Mouse (Mus musculus) 3T3-L1 (cell line): ENCODE measurements around the gene Rnf167.

Source experiments
- DNase-seq: peaks from one replicate; pipeline ENCODE4 v3.0.0-alpha.2; 2015; ENCODE audit warnings: low read depth, low spot score

Rnf167 gene

DNA sequence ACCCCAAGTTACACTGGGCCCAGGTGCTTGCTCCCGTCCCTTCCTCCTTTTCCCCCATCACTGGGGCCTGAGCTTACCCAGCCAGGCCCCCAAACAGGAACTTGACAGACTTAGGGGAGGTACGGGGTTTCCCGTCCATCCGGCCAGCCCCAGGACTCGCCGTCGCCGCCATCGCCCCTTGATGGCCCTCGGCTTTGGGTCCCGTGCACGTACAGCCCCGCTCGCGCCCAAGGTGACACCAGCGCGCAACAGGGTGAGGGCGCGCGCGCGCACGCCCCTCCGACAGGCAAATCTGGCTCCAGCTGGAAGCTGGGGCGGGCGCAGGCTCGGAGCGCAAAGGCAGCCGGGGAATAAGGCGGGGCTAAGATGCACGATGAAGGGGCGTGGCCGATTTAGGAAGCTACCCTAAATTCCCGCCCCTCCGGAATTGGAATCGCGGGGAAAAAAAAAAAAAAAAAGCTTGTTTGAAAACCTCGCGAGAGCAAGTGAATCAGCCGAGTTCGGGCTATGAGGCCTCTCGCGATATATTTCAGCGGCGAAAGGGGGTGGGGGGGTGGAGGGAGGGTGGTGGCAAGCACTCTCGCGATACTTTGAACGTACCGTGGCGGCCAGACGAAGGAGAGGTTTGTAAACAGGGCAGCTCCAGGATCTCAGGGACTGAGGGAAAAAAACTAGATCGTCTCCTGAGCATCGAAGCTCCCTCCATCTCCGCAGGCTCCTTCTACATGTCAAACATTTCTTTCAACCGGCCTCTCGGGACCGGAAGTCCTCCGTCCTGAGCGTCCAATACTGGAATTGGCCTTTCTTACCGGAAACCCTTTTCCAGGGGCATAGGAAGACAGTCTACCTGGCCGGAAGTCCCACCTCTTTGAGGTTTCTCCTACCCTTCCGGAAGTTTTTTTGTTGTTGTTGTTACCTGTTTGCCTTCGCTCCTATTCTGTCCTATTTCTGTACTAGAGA is at the start of gene Rnf167, which contains the start of gene Slc25a11:
Gene Rnf167 (plus strand): TSS at position 545 of the 960 bp plus-strand sequence.
Gene Slc25a11 (minus strand): TSS at position 789 of the 960 bp plus-strand sequence.
- DNase-seq, result peak; percentile 99

DNA sequence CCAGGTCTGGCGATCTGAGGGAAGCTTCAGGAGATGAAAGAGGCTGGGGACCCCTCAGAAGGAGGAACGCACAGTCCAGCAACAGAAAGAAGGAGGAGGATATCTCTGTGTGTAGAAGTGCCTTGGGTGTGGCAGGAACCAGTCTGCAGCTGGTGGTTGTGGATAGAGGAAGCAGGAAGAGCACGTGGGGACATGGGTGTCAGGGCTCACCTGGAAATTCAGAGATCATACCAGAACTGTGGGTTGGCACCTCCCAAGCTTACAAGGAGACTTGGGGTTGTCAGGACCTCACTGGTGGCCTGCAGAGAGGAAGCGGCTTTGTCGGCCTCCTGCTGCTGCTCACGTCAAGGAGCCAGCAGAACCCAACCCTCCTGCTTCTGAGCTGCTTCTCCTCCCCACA is 49.7 kb upstream of the Rnf167 start:
- DNase-seq, result no peak

DNA sequence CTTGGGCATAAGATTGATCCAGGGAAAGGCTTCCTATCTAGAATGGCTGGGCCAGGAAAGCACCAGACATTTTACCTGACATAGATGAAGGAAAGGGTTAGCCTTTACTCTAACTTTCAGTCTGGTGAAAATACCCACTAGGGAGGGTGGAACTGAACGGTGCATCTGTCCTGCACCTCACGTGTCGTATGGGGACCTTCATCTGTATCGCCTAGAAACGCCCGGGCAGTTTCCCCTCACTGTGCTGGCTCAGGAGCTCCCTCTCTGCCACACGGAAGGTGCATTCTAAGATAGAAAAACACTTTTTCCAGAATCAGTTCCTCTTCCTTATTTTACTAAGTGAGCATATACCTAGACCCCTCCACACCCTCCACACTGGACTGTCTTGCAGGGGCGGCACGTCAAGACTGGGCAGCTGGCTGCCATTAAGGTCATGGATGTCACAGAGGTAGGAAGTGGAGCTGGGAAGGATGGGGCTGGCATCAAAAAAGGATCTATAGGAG is 48.5 kb upstream of the Rnf167 start:
- no peak for DNase-seq

DNA sequence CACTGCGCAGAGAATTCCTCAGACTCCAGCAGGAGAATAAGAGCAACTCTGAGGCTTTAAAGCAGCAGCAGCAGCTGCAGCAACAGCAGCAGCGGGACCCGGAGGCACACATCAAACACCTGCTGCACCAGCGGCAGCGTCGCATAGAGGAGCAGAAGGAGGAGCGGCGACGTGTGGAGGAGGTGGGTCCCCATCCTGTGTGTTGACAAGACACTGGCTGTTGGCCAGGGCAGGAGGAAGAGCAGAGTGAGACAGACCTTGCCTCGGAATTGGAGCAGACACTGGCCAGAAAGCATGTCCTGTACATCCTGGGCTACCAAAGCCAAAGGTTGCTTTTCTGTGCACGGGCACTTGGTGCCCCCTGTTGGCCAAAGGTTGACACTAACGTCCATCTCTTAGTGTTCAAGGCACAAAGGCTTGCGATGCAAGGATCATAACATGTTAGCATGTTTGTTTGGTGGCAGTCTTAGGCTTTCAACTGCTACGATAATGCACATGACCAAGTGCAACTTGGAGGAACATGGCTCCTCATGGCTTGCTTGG is 41.9 kb upstream of the Rnf167 start:
- peak; percentile 84 for DNase-seq

DNA sequence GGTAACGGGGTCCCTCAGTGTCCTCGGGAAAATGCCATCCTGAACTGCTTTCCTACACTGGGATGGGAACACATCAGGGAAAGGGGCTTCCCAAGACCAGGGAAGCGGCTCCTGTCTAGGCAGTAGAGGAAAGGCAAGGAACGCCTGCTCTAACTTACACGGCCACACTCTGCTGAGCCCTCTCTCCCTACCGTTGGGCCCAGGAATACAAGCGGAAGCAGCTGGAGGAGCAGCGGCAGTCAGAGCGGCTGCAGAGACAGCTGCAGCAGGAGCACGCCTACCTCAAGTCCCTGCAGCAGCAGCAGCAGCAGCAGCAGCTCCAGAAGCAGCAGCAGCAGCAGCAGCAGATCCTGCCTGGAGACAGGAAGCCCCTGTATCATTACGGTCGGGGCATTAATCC is 40.3 kb upstream of the Rnf167 start:
- no peak for DNase-seq

DNA sequence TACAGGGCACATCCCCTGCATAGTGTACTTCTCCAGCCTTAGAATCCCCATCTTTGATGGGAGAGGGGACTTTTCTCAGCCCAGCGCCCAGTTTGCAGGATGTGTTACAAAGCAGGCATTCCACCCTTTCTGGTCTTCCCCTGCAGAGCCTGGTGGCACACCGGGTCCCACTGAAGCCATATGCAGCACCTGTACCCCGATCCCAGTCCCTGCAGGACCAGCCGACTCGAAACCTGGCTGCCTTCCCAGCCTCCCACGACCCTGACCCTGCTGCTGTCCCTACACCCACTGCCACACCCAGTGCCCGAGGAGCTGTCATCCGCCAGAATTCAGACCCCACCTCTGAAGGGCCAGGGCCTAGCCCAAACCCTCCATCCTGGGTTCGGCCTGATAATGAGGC is 39.4 kb upstream of the Rnf167 start:
- no peak for DNase-seq

DNA sequence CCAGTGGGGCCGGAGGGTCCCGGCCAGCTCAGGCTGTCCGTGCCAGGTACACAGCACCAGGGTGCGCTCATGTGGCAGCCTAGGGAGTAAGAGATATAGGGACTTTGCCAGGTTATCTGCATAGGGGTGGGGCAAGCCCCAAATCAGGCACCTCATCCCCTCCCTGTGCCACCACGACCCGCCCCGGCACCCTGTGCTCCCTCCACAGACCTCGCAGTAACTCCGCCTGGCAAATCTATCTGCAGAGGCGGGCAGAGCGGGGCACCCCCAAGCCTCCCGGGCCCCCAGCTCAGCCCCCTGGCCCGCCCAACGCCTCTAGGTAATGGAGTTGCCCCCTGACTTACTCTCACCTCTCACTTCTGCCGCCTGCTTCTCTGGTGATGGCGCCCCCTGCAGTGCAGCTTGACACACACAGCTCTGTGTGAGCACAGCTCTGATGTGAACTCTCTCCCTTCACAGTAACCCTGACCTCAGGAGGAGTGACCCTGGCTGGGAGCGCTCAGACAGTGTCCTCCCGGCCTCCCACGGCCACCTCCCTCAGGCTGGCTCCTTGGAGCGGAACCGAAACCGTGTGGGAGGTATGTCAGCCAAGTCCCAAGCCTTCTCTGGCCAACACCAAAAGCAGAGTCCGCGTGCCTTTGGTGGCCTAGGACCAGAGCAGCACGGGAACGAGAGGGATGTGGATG is 38.5 kb upstream of the Rnf167 start:
- DNase-seq, result no peak

DNA sequence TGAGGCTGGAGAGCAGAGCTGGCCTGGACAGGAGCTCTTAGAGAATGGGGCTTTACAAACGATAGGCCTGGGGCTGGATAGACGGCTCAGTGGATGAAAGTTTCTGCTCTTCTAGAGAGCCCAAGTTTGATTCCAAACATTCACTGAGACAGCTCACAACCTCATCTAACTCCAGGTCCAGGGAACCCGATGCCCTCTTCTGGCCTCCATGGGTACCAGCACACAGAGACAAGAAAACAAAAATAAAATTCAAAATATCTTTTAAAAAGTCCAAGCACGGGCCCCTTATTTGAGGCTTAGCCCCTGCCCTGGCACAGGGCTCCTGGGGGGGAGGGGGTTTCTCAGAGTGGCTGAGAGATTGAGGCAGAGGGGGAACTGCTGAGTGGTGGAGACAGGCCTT is 36.3 kb upstream of the Rnf167 start:
- peak; percentile 40 for DNase-seq

DNA sequence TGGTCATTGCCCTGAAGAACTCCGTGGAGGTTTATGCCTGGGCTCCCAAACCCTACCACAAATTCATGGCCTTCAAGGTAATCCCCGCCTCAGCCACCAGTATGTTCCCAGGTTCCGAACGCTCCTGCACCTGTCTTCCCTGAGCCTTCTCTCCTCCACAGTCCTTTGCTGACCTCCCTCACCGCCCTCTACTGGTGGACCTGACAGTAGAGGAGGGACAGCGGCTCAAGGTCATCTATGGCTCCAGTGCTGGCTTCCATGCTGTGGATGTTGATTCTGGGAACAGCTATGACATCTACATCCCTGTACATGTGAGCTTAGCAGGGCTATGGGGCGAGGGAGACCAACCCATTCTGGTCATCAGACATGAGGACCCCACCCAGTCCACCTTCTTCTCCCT is 34.5 kb upstream of the Rnf167 start:
- DNase-seq, result no peak

DNA sequence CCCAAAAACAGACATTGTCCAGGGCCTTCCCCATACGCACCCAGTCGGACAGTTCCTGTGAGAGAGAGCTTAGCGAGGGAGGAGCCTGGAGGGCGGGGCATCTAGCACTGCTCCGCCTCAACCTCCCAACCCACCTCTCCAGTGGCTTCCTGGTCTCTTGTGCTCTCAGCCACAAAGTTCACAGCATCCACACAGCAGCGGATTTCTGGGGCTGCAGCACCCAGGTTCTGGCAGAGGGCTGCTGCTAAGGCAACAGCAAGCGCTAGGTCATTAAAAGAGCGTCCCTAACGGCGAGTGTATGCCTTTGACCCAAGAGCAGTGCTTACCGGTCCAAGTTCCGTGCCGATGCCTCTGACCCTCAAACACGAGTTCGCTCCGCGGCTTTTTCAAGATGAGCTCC is 32.0 kb upstream of the Rnf167 start:
- DNase-seq, result no peak

DNA sequence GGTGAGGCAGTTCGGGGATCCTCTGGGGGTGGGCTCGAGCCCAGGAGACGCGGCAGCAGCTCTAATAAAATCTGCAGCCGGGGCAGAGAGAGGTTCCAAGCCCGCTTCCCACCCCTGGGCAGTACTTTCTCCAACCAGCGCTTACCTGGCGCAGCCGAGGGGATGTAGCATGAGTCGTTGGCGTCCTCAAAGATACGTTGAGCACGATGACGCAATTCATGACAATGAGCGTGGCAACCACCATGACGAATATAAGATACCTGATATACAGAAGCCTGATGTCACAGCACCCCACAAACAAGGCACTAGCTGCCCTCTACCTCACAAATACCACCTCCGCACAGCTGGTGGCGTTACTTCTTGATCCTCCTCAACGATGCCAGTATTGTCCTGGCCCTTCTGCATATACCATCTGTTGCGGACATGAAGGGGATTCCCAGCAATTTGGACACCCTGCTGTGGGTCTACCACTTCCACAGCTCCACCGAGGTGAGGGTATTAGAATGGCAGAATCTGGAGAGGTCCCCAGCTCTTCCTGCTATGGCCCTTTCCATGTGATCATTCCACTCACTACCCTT is 31.4 kb upstream of the Rnf167 start, which contains the start of gene 4930544D05Rik:
Gene 4930544D05Rik (plus strand): TSS at position 333 of the 578 bp plus-strand sequence.
- no peak for DNase-seq

DNA sequence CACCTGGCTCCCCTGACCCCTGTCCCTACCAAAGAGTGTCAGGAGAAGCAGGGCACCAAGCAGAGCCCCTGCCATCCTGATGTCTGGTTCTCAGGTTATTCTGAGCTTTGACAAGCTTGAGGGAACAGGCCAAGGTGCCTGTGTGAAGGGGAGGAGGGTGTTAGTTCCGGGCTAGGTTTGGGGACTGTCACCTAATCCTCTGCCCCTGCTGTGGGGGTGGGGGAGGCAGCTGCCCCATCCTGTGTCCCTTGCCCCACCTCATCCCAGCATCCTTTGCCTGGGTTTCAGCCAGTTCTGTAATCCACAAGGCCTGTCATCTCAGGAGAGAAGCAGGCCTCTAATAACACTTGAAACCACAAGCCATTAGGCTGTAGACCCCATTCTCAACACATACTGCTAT is 27.9 kb upstream of the Rnf167 start, which contains the start of gene Chrne:
Gene Chrne (minus strand): TSS at position 116 of the 400 bp plus-strand sequence.
- no peak for DNase-seq

DNA sequence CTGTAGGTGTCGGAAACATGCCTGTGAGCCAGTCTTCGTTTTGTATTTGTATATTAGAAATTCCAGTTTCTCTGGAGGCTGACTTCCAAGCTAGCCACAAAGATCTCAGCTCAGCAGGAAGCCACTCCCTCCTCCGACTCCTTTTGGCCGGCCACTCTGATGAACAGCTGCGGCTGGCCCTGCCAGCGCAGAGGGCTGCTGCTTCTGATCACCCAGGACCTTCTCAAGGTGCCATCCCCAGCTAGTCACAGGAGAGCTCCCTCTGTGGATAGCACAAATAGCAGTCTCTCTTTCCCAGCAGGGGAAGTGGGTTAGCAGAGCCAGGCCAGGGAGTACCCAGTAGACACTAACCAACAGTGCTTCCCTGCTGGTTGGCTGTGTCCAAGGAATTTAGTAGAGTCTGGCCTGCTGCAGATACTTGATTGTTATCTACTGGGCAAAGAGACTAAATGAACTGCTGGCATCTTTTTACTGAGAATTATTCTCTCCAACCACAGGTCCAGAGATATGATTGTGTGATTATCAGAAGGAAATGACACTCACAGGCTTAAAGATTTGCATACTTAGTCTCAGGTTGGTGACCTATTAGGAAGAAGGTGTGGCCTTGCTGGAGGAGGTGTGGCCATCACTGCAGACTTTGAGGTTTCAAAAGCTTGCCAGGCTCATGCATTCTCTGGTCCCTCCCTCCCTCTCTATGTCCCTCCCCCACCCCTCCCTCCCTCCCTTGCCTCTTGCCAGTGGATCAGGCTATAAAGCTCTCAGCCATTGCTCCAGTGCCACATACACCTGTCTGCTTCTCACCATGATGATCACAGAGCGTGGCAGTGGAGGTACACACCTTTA is 24.8 kb upstream of the Rnf167 start:
- DNase-seq, result peak; percentile 19

DNA sequence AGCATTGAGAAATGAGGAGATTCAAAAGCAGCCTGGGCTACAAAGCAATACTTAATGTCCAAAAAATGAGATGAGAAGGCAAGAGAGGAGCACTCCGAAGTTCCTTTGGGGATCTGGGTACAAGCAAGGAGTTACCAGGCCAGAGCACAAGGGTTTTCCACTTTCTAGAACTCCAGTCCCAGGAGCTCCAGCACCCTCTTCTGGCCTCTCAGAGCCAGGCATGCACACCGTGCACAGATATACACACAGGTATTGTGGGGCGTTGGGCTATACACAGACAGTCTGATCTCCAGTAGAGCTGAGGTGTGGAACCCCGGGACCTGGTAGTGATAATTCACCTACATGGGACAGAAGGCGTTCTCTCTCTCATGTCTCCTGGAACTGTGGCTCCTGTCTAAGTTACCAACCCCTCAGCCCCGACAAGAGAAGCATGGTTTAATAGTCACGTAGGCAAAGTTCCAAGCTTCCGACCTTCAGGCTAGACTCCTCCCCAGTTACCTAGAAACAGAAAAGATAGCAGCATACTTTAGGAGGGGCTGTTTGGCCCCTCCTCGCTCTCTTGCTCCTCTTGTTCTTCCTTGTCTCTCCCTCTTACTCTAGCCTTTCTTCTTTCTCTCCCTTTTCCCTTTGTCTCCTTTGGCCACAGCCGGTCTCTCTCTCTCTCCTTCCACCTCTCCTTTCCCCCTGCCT is 23.8 kb upstream of the Rnf167 start:
- DNase-seq, result peak; percentile 42

DNA sequence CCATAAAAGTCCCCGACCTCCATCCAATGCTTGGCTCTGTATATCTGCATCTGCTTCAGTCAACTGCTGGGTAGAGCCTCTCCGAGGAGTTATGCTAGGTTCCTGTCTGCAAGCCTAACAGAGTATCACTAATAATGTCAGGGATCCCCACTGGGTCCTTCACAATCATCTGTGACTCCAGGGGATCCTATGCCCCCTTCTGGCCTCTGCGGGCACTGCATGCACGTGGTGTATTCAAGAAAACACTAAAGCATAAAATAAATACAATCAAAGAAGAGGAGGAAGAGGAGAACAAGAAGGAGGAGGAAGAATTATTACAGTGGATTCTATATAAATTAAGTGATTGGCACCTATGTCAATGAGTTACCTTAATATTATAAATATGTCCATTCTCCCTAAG is 21.6 kb upstream of the Rnf167 start:
- peak; percentile 73 for DNase-seq

DNA sequence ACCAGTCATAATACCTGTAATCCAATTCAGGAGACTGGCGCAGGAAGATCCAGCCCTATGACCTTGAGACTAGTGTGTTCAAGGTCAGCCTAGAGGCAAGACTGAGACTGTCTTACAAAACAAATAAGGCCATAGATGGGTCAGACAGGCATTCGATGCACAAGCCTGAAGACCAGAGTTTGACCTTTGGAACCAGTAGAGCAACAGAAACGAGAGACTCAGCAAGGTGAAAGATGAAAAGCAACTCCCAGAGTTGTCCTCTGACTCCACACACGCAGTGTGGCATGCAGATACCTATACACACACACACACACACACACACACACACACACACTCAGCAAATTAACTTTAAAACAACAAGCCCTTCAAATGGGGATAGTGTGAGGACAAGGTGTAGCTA is 20.2 kb upstream of the Rnf167 start:
- no peak for DNase-seq

DNA sequence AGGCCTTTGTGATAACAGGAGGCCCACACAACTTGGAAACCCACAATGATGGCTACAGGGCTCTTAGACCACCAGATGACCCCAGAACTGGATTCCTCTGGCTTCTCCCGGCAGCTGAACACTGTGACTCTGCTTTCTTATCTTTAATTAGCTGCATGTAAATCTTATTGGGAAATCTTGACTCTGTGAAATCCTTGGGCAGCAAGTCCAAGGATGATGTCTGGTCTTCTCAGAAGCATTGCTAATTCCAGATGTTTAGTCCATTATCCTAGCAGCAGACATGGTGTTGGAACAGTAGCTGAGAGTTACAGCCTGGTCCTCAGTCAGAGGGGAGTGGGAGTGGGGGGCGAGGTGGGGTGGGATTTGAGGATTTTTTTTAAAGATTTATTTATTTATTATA is 18.6 kb upstream of the Rnf167 start:
- no peak for DNase-seq

DNA sequence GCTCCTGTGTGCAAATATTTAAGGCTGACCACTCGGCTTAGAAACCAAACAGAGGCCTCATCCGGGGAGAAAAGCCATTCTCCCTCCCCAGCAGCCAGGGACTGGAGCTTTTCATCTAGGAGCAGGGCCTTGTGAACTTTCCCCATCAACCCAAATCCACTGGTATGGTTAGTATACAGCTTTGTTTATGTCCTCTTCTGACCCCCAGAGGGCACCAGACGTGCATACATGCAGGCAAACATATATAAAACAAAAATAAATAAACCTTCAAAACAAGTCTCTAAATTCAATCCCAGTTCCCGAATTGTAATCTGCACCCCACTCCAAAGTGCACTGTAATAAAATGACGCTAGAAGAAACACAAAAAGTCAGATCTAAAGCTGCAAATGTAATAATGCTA is 17.5 kb upstream of the Rnf167 start:
- DNase-seq, result peak; percentile 80

DNA sequence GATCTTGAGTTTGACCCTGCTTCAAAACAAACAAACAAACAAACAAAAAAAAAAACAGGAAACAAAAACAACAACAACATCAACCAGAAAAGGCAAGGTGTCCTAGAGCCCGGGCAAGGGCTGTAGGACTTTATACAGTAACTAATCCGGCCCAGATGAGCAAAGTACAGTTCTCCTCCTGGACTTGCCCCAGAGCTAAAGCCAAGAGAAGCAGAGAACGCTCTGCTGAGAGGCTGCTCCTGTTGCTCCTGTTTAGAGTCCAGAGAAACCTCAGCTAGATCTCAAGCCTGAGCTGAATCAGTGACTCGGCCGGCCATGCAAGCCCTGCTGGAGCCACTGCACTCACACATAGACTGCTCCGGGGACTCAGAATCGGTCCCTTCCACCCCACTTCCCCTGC is 16.9 kb upstream of the Rnf167 start:
- DNase-seq, result no peak

DNA sequence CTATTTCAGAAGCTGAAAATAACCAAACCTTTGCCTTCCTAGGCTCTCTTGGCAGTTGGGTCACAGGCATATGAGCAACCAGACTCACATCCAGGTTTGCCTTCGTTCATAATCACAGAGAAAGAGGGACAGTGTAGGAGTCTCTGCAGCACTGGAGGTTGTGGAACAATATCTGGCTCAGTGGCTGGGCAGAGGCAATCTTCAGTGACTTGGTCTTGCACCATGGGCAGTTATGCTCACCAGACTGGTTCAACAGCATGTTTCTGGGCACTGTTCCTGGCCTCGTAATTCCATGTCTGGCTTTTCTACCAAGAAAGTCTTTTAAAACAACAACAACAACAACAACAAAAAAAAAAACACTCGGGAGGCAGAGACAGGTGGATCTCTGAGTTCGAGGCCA is 11.4 kb upstream of the Rnf167 start:
- no peak for DNase-seq
